Comparison of ENCODE assay signal across 22 mouse cellular contexts in the genomic region with DNA sequence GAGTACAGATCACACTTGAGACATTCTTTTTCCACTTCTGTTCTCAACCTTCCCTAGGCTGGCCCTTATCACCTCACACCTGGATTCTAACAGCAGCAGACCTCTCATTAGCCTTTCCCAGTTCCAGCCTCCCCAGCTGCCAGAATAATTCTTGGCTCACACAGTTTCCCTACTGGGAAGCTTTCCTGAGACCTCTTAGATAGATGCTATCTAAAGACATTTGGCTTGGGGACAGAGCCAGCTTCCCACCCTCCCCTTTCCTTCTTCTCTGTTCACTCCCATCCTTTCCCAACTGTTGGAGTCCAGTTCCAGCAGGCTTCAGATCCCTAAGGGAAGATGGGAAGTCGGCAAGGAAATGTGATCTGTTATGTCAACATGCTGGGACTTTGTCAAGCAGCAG.
DNase-seq lines count a peak whose midpoint lies in the region; ATAC-seq and TF ChIP-seq lines count a peak whose summit lies in the region.
"Had no signal": no experiment of that assay in that cellular context is flagged by ENCODE, and none has a peak within 500 bp of the region (broad histone marks: within the 10 kb centered on the region; RNA-seq: fewer than 3 reads in every experiment).

No protein-coding gene starts in this region.

- intact Hi-C loops in left cerebral cortex, postnatal 14 days (cut with DNase I) = no loop called here

- H3K4me1 ChIP-seq in kidney, adult 2 months (ENCODE audit: control insufficient read depth, insufficient read depth, low read length) = peaks cover 6% of the 10 kb centered on the region; the same call in 1 of the 2 replicates
- peaks cover 44% of the 10 kb centered on the region for H3K4me1 ChIP-seq in heart, embryonic 12.5 days (replicated peaks)
- H3K4me1 ChIP-seq in lung, embryonic 15.5 days = no peaks in the 10 kb centered on the region
- H3K4me1 ChIP-seq: hindbrain, embryonic 12.5 days; limb, embryonic 10.5 days had no signal

- H3K27ac ChIP-seq in kidney, adult 2 months (ENCODE audit: insufficient read depth, low read depth, low read length) = no peak overlapping the region
- H3K27ac ChIP-seq in heart, embryonic 12.5 days (ENCODE audit: poor library complexity, severe bottlenecking) = 0 out of 2 replicates have a peak overlapping the region, but pooled peaks have one; percentile 21
- no peak overlapping the region for H3K27ac ChIP-seq in lung, embryonic 15.5 days
- H3K27ac ChIP-seq: embryonic facial prominence, embryonic 13.5 days; hindbrain, embryonic 12.5 days; left cerebral cortex, adult 2 months; limb, embryonic 10.5 days; stomach, postnatal 0 days had no signal

- H3K36me3 ChIP-seq in kidney, adult 2 months (ENCODE audit: control insufficient read depth, insufficient read depth, low read length) = no peaks in the 10 kb centered on the region; the same call in 1 of the 2 replicates
- peaks cover 4% of the 10 kb centered on the region for H3K36me3 ChIP-seq in heart, embryonic 12.5 days
- no peaks in the 10 kb centered on the region for H3K36me3 ChIP-seq in lung, embryonic 15.5 days
- H3K36me3 ChIP-seq: hindbrain, embryonic 12.5 days had no signal

- peak; percentile 4 for DNase-seq in kidney, adult 18-20 months
- DNase-seq in kidney, adult 2 months = no peak
- no peak for DNase-seq in left cerebral cortex, postnatal 14 days (ENCODE audit: low spot score in 2 of 2)
- DNase-seq in right cerebral cortex, postnatal 25 days = no peak
- DNase-seq in cerebellum, postnatal 4 days (ENCODE audit: low spot score in 2 of 2) = no peak
- DNase-seq: adrenal gland, adult 2 months; B cell, adult 2 months; cerebellum, adult 9-11 months; kidney, adult 9 months; kidney, postnatal 36 days; liver, postnatal 0 days; right cerebral cortex, postnatal 4 days had no signal

- no peaks in the 10 kb centered on the region for H3K27me3 ChIP-seq in kidney, adult 2 months (replicated peaks; ENCODE audit: control insufficient read depth, insufficient read depth, low read length)
- H3K27me3 ChIP-seq in heart, embryonic 12.5 days (replicated peaks) = no peaks in the 10 kb centered on the region
- peaks cover 5% of the 10 kb centered on the region for H3K27me3 ChIP-seq in lung, embryonic 15.5 days

- peak; percentile 36; the same call in 1 of the 2 replicates for ATAC-seq in heart, embryonic 12.5 days (ENCODE audit: insufficient number of reproducible peaks, low FRiP score)
- ATAC-seq in lung, embryonic 15.5 days (ENCODE audit: borderline replicate concordance, extremely low read depth, low FRiP score, low TSS enrichment) = peak; percentile 42; the same call in 1 of the 2 replicates
- ATAC-seq: forebrain, embryonic 14.5 days; inflammation-experienced regulatory T-cells, adult 6 months; liver, postnatal 0 days; midbrain, embryonic 16.5 days had no signal

- H3K4me3 ChIP-seq in kidney, adult 2 months (ENCODE audit: insufficient read depth, low read depth, low read length) = no peak overlapping the region
- H3K4me3 ChIP-seq in heart, embryonic 12.5 days = no peak overlapping the region
- H3K4me3 ChIP-seq in lung, embryonic 15.5 days = no peak overlapping the region
- H3K4me3 ChIP-seq: embryonic facial prominence, embryonic 13.5 days; hindbrain, embryonic 12.5 days; left cerebral cortex, adult 2 months; limb, embryonic 10.5 days had no signal

- no peak for TF ChIP-seq POLR2A in kidney, adult 2 months (IDR thresholded peaks at IDR 0.05; ENCODE audit: low read depth, low read length)

- WGBS in kidney, adult 2 months = 0% methylated on average over 1 of the region's 1 CpGs
- 29% methylated on average over 1 of the region's 1 CpGs for WGBS in heart, embryonic 12.5 days
- WGBS in lung, embryonic 15.5 days = 30% methylated on average over 1 of the region's 1 CpGs

- H3K9me3 ChIP-seq in heart, embryonic 12.5 days (replicated peaks) = no peaks in the 10 kb centered on the region
- no peaks in the 10 kb centered on the region for H3K9me3 ChIP-seq in lung, embryonic 15.5 days
- H3K9me3 ChIP-seq: embryonic facial prominence, embryonic 13.5 days; hindbrain, embryonic 12.5 days; limb, embryonic 10.5 days had no signal

- H3K4me2 ChIP-seq in heart, embryonic 12.5 days = no peak overlapping the region
- H3K4me2 ChIP-seq in lung, embryonic 15.5 days = no peak overlapping the region
- H3K4me2 ChIP-seq: embryonic facial prominence, embryonic 13.5 days; hindbrain, embryonic 12.5 days had no signal

- no peak for TF ChIP-seq CTCF in kidney, adult 2 months (conservative IDR thresholded peaks at IDR 0.05; ENCODE audit: insufficient read depth, insufficient read length, low read depth, low read length)

- no peak overlapping the region for H3K9ac ChIP-seq in heart, embryonic 12.5 days
- H3K9ac ChIP-seq in lung, embryonic 15.5 days = no peak overlapping the region
- H3K9ac ChIP-seq: embryonic facial prominence, embryonic 13.5 days; hindbrain, embryonic 12.5 days; liver, postnatal 0 days had no signal
